Mouse (Mus musculus): ENCODE data around the gene Col25a1.

- TF ChIP-seq CTCF (IDR thresholded peaks at IDR 0.05) (no peak), EP300 (IDR thresholded peaks at IDR 0.05) (no peak)
These were observed 207.1 kb downstream of the Col25a1 start for GRCm38 (mm10) chr3:130338371-130338770.

Data from lung, postnatal 0 days (tissue).